Comparison of ENCODE assay signal across 8 mouse cellular contexts in genomic region chr12:86803651-86804307, GRCm38 (mm10).
DNase-seq lines count a peak whose midpoint lies in the region; ATAC-seq lines count a peak whose summit lies in the region.

No protein-coding gene starts in this region.

- peak overlapping the region; percentile 1; the same call in 1 of the 2 replicates for H3K27ac ChIP-seq in neural tube, embryonic 11.5 days (ENCODE audit: low read depth, low read length)
- peak overlapping the region; percentile 31; the same call in 1 of the 2 replicates for H3K27ac ChIP-seq in intestine, embryonic 16.5 days (ENCODE audit: low read length)
- peak overlapping the region; percentile 78 for H3K27ac ChIP-seq in stomach, embryonic 14.5 days (ENCODE audit: low read length)

- H3K36me3 ChIP-seq in neural tube, embryonic 11.5 days (ENCODE audit: control insufficient read depth, insufficient read depth, low read length): no peaks in the 10 kb centered on the region
- H3K36me3 ChIP-seq in intestine, embryonic 16.5 days (ENCODE audit: control insufficient read depth, insufficient read depth, low read length): no peaks in the 10 kb centered on the region
- H3K36me3 ChIP-seq in stomach, embryonic 14.5 days (ENCODE audit: control insufficient read depth, insufficient read depth, low read length): no peaks in the 10 kb centered on the region

- H3K4me2 ChIP-seq in neural tube, embryonic 11.5 days (ENCODE audit: low read depth): no peak overlapping the region
- no peak overlapping the region for H3K4me2 ChIP-seq in intestine, embryonic 16.5 days (ENCODE audit: low read depth, low read length)
- H3K4me2 ChIP-seq in stomach, embryonic 14.5 days (replicated peaks; ENCODE audit: low read depth, low read length): no peak overlapping the region

- DNase-seq in CD4-positive, CD25-positive, alpha-beta regulatory T cell, adult 2 months (ENCODE audit: low read depth, low spot score): peak; percentile 60
- DNase-seq in neural tube, embryonic 11.5 days (ENCODE audit: low spot score): no peak
- DNase-seq in neural tube, embryonic 10.5 days (ENCODE audit: extremely low spot score, low spot score): no peak
- no peak for DNase-seq in frontal cortex, postnatal 36 days (ENCODE audit: low spot score in 2 of 2)
- DNase-seq in embryo, embryonic 11 days: no peak

- H3K4me1 ChIP-seq in neural tube, embryonic 11.5 days (ENCODE audit: control insufficient read depth, insufficient read depth, low read length): peaks cover 54% of the 10 kb centered on the region
- H3K4me1 ChIP-seq in intestine, embryonic 16.5 days (ENCODE audit: control insufficient read depth, insufficient read depth, low read length): peaks cover 65% of the 10 kb centered on the region
- H3K4me1 ChIP-seq in stomach, embryonic 14.5 days (ENCODE audit: control insufficient read depth, insufficient read depth, low read length): peaks cover 76% of the 10 kb centered on the region

- WGBS in neural tube, embryonic 11.5 days: 61% methylated on average over 6 of the region's 6 CpGs
- WGBS in intestine, embryonic 16.5 days: 42% methylated on average over 6 of the region's 6 CpGs
- WGBS in stomach, embryonic 14.5 days: 31% methylated on average over 6 of the region's 6 CpGs

- H3K9me3 ChIP-seq in neural tube, embryonic 11.5 days (ENCODE audit: control insufficient read depth, low read length): no peaks in the 10 kb centered on the region
- no peaks in the 10 kb centered on the region for H3K9me3 ChIP-seq in intestine, embryonic 16.5 days (ENCODE audit: control insufficient read depth, low read length)
- H3K9me3 ChIP-seq in stomach, embryonic 14.5 days (ENCODE audit: control insufficient read depth, low read depth, low read length): no peaks in the 10 kb centered on the region

- no peak for ATAC-seq in CD4-positive, CD25-positive, alpha-beta regulatory T cell, adult 4 months
- no peak for ATAC-seq in neural tube, embryonic 11.5 days (ENCODE audit: insufficient read depth, low FRiP score, low TSS enrichment)
- no peak for ATAC-seq in intestine, embryonic 16.5 days
- no peak for ATAC-seq in stomach, embryonic 14.5 days (ENCODE audit: insufficient number of reproducible peaks, insufficient read depth, low FRiP score, low read depth)

- H3K9ac ChIP-seq in neural tube, embryonic 11.5 days (ENCODE audit: low read length): no peak overlapping the region
- no peak overlapping the region for H3K9ac ChIP-seq in intestine, embryonic 16.5 days (ENCODE audit: low read depth, low read length)
- H3K9ac ChIP-seq in stomach, embryonic 14.5 days (replicated peaks; ENCODE audit: low read depth, low read length): no peak overlapping the region

- H3K4me3 ChIP-seq in neural tube, embryonic 11.5 days (ENCODE audit: low read depth, low read length): no peak overlapping the region
- no peak overlapping the region for H3K4me3 ChIP-seq in intestine, embryonic 16.5 days (ENCODE audit: low read length)
- H3K4me3 ChIP-seq in stomach, embryonic 14.5 days (ENCODE audit: low read depth, low read length): no peak overlapping the region

- no peaks in the 10 kb centered on the region for H3K27me3 ChIP-seq in neural tube, embryonic 11.5 days (ENCODE audit: control insufficient read depth, insufficient read depth, low read length)
- no peaks in the 10 kb centered on the region for H3K27me3 ChIP-seq in intestine, embryonic 16.5 days (replicated peaks; ENCODE audit: control insufficient read depth, insufficient read depth, low read length)
- H3K27me3 ChIP-seq in stomach, embryonic 14.5 days (ENCODE audit: control insufficient read depth, insufficient read depth, low read length): no peaks in the 10 kb centered on the region

Comparison
In these comparisons a context has a peak if more than half of its experiments do, and no peak if none do; other contexts are left out.
1. H3K27ac ChIP-seq: peak in every context shown above with its lines; median percentile 78 in stomach, embryonic 14.5 days; 31 in intestine, embryonic 16.5 days; 1 in neural tube, embryonic 11.5 days.